ENCODE assay signal across 20 mouse cellular contexts in genomic region chr5:71828996-71829395, GRCm38 (mm10).
DNase-seq lines count a peak whose midpoint lies in the region; ATAC-seq lines count a peak whose summit lies in the region.
"Had no signal": no experiment of that assay in that cellular context is flagged by ENCODE, and none has a peak within 500 bp of the region (broad histone marks: within the 10 kb centered on the region; RNA-seq: fewer than 3 reads in every experiment).

No protein-coding gene starts in this region.

- no peaks in the 10 kb centered on the region for H3K36me3 ChIP-seq in forebrain, embryonic 15.5 days
- no peaks in the 10 kb centered on the region for H3K36me3 ChIP-seq in forebrain, embryonic 11.5 days (ENCODE audit: control insufficient read depth, insufficient read depth, low read length)
- H3K36me3 ChIP-seq in neural tube, embryonic 15.5 days: no peaks in the 10 kb centered on the region
- H3K36me3 ChIP-seq: embryonic facial prominence, embryonic 13.5 days; liver, embryonic 12.5 days; midbrain, embryonic 12.5 days had no signal

- no peak overlapping the region for H3K4me2 ChIP-seq in forebrain, embryonic 15.5 days (replicated peaks)
- H3K4me2 ChIP-seq in forebrain, embryonic 11.5 days (ENCODE audit: low read depth, low read length, severe bottlenecking): no peak overlapping the region
- H3K4me2 ChIP-seq in neural tube, embryonic 15.5 days: no peak overlapping the region
- H3K4me2 ChIP-seq: embryonic facial prominence, embryonic 13.5 days; liver, embryonic 12.5 days; lung, embryonic 14.5 days; midbrain, embryonic 12.5 days had no signal

- no peak overlapping the region for H3K9ac ChIP-seq in forebrain, embryonic 15.5 days (replicated peaks)
- H3K9ac ChIP-seq in forebrain, embryonic 11.5 days (ENCODE audit: low read length): no peak overlapping the region
- no peak overlapping the region for H3K9ac ChIP-seq in neural tube, embryonic 15.5 days (replicated peaks)
- H3K9ac ChIP-seq: embryonic facial prominence, embryonic 13.5 days; liver, embryonic 12.5 days; lung, embryonic 14.5 days; midbrain, embryonic 12.5 days had no signal

- H3K4me3 ChIP-seq in forebrain, embryonic 15.5 days: no peak overlapping the region
- H3K4me3 ChIP-seq in forebrain, embryonic 11.5 days (ENCODE audit: low read depth, low read length): no peak overlapping the region
- H3K4me3 ChIP-seq in neural tube, embryonic 15.5 days (replicated peaks): no peak overlapping the region
- H3K4me3 ChIP-seq: embryonic facial prominence, embryonic 13.5 days; liver, embryonic 12.5 days; midbrain, embryonic 12.5 days had no signal

- no peak for DNase-seq in forebrain, embryonic 11.5 days (ENCODE audit: low spot score)
- peak; percentile 69 for DNase-seq in left cerebral cortex, adult 11 months (ENCODE audit: low spot score)
- DNase-seq in left cerebral cortex, postnatal 4 days: no peak
- peak; percentile 93 for DNase-seq in brain, adult 2 months (ENCODE audit: low read depth, low spot score)
- peak; percentile 35 to 82 for DNase-seq in left cerebral cortex, postnatal 14 days (ENCODE audit: low spot score in 2 of 2)
- DNase-seq: adrenal gland, postnatal 10 days; cerebellum, adult 9-10 months; gastrocnemius, postnatal 10 days; heart, adult 18-20 months; heart, postnatal 4 days; lung, embryonic 14.5 days; lung, postnatal 4 days; thymus, postnatal 25 days had no signal

- no peak overlapping the region; the same call in 1 of the 2 replicates for H3K27ac ChIP-seq in forebrain, embryonic 15.5 days (replicated peaks)
- no peak overlapping the region for H3K27ac ChIP-seq in forebrain, embryonic 11.5 days (ENCODE audit: low read depth, low read length)
- no peak overlapping the region for H3K27ac ChIP-seq in neural tube, embryonic 15.5 days (replicated peaks)
- H3K27ac ChIP-seq: embryonic facial prominence, embryonic 13.5 days; liver, embryonic 12.5 days; midbrain, embryonic 12.5 days; stomach, postnatal 0 days had no signal

- no peaks in the 10 kb centered on the region for H3K9me3 ChIP-seq in forebrain, embryonic 15.5 days
- no peaks in the 10 kb centered on the region for H3K9me3 ChIP-seq in forebrain, embryonic 11.5 days (ENCODE audit: control insufficient read depth, low read length)
- no peaks in the 10 kb centered on the region for H3K9me3 ChIP-seq in neural tube, embryonic 15.5 days (replicated peaks)
- H3K9me3 ChIP-seq: embryonic facial prominence, embryonic 13.5 days; liver, embryonic 12.5 days; midbrain, embryonic 12.5 days had no signal

- 0 out of 2 replicates have a peak, but pooled peaks have one; percentile 68 for ATAC-seq in forebrain, embryonic 15.5 days (replicated peaks)
- no peak for ATAC-seq in forebrain, embryonic 11.5 days (replicated peaks; ENCODE audit: low FRiP score)
- no peak for ATAC-seq in neural tube, embryonic 15.5 days (ENCODE audit: low FRiP score)
- ATAC-seq: liver, embryonic 12.5 days had no signal

- intact Hi-C loops in left cerebral cortex, postnatal 4 days (cut with DNase I): no loop called here
- intact Hi-C loops in left cerebral cortex, postnatal 14 days (cut with DNase I): no loop called here

- 56% methylated on average over 1 of the region's 1 CpGs for WGBS in forebrain, embryonic 15.5 days
- 72% methylated on average over 1 of the region's 1 CpGs for WGBS in forebrain, embryonic 11.5 days
- WGBS in neural tube, embryonic 15.5 days: 81% methylated on average over 1 of the region's 1 CpGs

- H3K4me1 ChIP-seq in forebrain, embryonic 15.5 days: no peaks in the 10 kb centered on the region
- H3K4me1 ChIP-seq in forebrain, embryonic 11.5 days (replicated peaks; ENCODE audit: control insufficient read depth, insufficient read depth, low read length): no peaks in the 10 kb centered on the region
- H3K4me1 ChIP-seq in neural tube, embryonic 15.5 days: no peaks in the 10 kb centered on the region
- H3K4me1 ChIP-seq: embryonic facial prominence, embryonic 13.5 days; liver, embryonic 12.5 days; midbrain, embryonic 12.5 days had no signal

- H3K27me3 ChIP-seq in forebrain, embryonic 15.5 days: no peaks in the 10 kb centered on the region
- no peaks in the 10 kb centered on the region for H3K27me3 ChIP-seq in forebrain, embryonic 11.5 days (ENCODE audit: control insufficient read depth, insufficient read depth, low read length)
- H3K27me3 ChIP-seq in neural tube, embryonic 15.5 days (replicated peaks): no peaks in the 10 kb centered on the region
- H3K27me3 ChIP-seq: CH12.LX; embryonic facial prominence, embryonic 13.5 days; liver, embryonic 12.5 days; midbrain, embryonic 12.5 days had no signal

Comparison
In these comparisons a context has a peak if more than half of its experiments do, and no peak if none do; other contexts are left out.
1. DNase-seq: peak in left cerebral cortex, adult 11 months (single experiment), brain, adult 2 months (single experiment) and left cerebral cortex, postnatal 14 days (2 of 2); none in forebrain, embryonic 11.5 days (single experiment) and left cerebral cortex, postnatal 4 days (single experiment).